Mouse (Mus musculus) embryonic fibroblast, embryonic 13.5 days (primary cell): Measurements from ENCODE around the gene Trim46.

Experiments used
- CTCF ChIP-seq: IDR thresholded peaks from 2 replicates; pipeline ENCODE4 v1.5.1; 2011; ENCODE audit warnings: mild to moderate bottlenecking, control low read depth, low read length, moderate library complexity, borderline replicate concordance; ENCODE audit not compliant: insufficient read depth
- POLR2A ChIP-seq: IDR thresholded peaks from 2 replicates; pipeline ENCODE4 v1.6.1; 2011; ENCODE audit warnings: low read depth, mild to moderate bottlenecking, control low read depth, low read length, moderate library complexity

GRCm38 (mm10) chr3:89199839-89200238 lies 46.3 kb downstream of the Trim46 start:
- TF ChIP-seq POLR2A: no peak
- TF ChIP-seq CTCF: no peak
